Mouse (Mus musculus) layer of hippocampus, postnatal 14 days (tissue): ENCODE measurements around the gene Ano6. TPM values are rescaled to one million over a fixed set of nuclear protein-coding genes. Genes with fewer than 3 reads are reported as not detected.

ENCODE experiments used
- microRNA-seq, 2 experiments: library from miRNA; unstranded; fragments of <30 nt; microRNA quantifications; one replicate each; pipeline ENCODE4 v1.2.0; 2021
- total RNA-seq, 2 experiments: library from RNA; stranded (reverse); gene quantifications; 2 replicates each; pipeline ENCODE4 v1.2.3; 2021

Gene Ano6
- total RNA-seq, 2 experiments from 2014 or later, result 22.5 to 29.5 TPM

Small RNA genes lying within 50 kb of the gene (microRNA-seq; reads per million reads assigned to microRNA genes)
- 0 reads per million in 2 experiments for gene Gm25070

Other genes with a start within 250 kb of the Ano6 start
- gene Dbx2, start 134.9 kb upstream of the Ano6 start, total RNA-seq, result 10 to 100 TPM; 30.2 TPM